In genomic region chr10:109690564-109690963, GRCm38 (mm10) we compare ENCODE assay signal across 17 mouse cellular contexts.
DNase-seq lines count a peak whose midpoint lies in the region; ATAC-seq lines count a peak whose summit lies in the region.
"Had no signal": no experiment of that assay in that cellular context is flagged by ENCODE, and none has a peak within 500 bp of the region (broad histone marks: within the 10 kb centered on the region; RNA-seq: fewer than 3 reads in every experiment).

No protein-coding gene starts in this region.

- peak; percentile 94 for ATAC-seq in cerebellum, adult (ENCODE audit: insufficient number of reproducible peaks, low FRiP score, low TSS enrichment)
- ATAC-seq: forebrain, embryonic 15.5 days; lung, postnatal 0 days; midbrain, embryonic 13.5 days had no signal

- peak; percentile 37 for DNase-seq in layer of hippocampus, adult 9-11 months
- no peak for DNase-seq in layer of hippocampus, postnatal 25 days (ENCODE audit: extremely low spot score in 1 of 2, low spot score in 1 of 2)
- peak; percentile 87 to 91 for DNase-seq in cerebellum, adult 18-20 months
- DNase-seq in cerebellum, postnatal 25 days, result peak; percentile 88 to 89
- no peak for DNase-seq in thymus, postnatal 14 days
- no peak for DNase-seq in lung, postnatal 10 days
- DNase-seq: adrenal gland, adult 2 months; heart, adult 11 months; heart, postnatal 14 days; kidney, adult 8-10 months; kidney, postnatal 36 days; liver; right cerebral cortex, postnatal 14 days had no signal

Comparison
In these comparisons a context has a peak if more than half of its experiments do, and no peak if none do; other contexts are left out.
1. DNase-seq: peak in layer of hippocampus, adult 9-11 months (single experiment), cerebellum, adult 18-20 months (2 of 2) and cerebellum, postnatal 25 days (2 of 2); none in layer of hippocampus, postnatal 25 days (0 of 2), thymus, postnatal 14 days (single experiment) and lung, postnatal 10 days (single experiment).